Mouse (Mus musculus) naive thymus-derived CD4-positive, alpha-beta T cell, adult 2 months (primary cell): Measurements from ENCODE around the gene C1qtnf4.
"Not testable (repeated sequence)": the region's sequence is repeated elsewhere in the genome, so short reads cannot be mapped to it uniquely, and the experiment has no call there.

Source experiments
- DNase-seq: peaks from one replicate; pipeline ENCODE4 v3.0.0-alpha.2; 2011; ENCODE audit warnings: low read depth

Gene C1qtnf4

DNA sequence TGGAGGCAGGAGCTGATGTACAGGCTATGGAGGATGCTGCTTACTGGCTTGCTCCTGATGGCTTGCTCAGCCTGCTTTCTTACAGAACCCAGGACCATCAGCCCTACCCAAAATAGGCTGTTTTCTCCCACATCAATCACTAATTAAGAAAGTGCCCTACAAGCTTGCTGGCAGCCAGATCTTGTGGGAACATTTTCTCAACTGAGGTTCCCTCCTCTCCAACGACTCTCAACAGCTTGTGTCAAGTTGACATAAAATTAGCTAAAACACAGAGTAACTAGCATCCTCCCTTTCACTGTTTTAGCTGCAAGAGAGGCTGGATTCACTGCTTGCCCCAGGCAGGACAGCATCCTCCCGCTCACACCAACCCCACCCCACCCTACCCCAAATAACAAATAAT, 3.8 kb upstream of the C1qtnf4 start:
- no peak for DNase-seq

DNA sequence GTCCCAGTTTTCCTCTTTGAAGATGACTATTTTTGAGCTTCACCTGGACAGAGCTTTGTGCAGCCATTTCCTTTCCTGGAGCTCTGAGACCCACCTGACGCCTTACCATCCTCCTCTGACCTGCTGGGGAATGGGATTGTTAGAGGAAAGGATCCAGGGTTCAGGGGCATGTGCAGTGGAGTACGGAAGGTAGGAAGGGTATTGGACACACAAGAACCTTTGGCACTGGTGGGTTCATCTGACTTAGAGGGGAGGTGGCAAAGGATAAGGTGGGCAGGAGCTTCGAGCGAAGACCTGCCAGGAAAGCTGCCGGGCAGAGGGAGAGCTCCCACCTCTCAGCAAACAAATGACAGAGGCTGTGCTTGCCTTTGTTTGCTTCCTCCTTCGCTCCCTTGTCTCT, 776 bp downstream of the C1qtnf4 start:
- DNase-seq, result no peak

DNA sequence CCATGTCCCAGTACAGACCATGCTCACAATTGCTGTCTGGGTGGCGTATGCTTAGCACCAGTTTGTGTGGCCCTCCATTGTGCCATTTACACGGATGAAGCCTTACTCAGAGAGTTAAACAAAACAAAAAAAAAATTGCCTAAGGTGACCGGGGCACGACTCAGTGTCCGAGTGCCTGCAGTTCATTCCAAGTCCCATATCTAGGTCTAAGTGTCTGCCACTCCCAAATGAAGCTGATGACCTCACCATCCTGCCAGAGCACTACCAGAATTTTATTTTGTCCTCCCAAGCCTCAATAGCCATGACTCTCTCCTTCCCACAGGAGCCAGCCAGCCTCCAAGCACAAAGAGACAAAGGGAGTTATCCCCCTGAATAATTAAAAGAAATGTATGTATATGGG, 2.0 kb downstream of the C1qtnf4 start:
- DNase-seq, result no peak

DNA sequence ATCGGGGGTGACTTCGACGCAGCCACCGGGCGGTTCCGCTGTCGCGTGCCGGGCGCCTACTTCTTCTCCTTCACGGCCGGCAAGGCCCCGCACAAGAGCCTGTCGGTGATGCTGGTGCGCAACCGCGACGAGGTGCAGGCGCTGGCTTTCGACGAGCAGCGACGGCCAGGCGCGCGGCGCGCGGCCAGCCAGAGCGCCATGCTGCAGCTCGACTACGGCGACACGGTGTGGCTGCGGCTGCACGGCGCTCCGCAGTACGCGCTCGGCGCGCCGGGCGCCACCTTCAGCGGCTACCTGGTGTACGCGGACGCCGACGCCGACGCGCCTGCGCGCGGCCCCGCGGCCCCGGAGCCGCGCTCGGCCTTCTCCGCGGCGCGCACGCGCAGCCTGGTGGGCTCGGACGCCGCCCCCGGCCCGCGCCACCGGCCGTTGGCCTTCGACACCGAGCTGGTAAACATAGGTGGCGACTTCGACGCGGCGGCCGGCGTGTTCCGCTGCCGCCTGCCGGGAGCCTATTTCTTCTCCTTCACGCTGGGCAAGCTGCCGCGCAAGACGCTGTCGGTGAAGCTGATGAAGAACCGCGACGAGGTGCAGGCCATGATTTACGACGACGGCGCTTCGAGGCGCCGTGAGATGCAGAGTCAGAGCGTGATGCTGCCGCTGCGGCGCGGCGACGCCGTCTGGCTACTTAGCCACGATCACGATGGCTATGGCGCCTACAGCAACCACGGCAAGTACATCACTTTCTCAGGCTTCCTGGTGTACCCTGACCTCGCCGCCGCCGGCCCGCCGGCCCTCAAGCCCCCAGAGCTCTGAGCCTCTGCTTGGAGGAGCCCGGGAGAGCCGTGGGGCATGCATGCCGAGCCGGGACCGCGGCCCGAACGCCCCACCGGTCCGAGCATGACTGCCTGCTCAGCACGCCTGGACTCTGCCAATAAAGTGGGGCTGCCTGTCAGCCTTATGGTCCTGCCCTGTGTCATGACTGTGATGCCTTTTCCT, 4.2 kb downstream of the C1qtnf4 start:
- DNase-seq, result peak; percentile 72

DNA sequence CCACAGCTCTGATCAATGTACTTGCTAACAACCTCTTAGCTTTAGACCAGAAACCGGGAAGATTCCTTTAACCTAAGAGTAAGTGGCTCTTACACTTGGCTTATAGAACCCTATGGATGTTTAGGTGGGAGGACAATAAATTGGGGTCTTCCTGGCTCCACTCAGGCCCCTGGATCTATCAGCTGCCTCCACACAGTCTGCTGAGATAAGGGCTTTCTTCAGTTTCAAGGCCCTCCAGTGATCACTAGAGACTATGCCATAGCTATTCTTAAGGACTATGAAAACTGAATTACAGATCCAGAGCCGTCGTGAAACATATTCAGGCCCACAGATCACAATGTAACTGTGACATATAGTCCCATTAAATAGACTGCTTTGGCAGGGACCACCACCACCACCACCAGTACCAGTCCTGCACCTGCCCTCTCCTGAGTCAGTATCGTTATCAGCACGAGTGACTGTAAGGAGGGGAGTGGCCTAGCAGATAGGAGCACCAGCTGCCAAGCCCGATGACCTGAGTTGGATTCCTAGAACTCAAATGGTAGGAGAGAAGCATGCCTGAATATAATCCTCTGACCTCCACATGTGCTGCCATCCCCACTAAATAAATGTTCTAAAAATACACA, 8.1 kb downstream of the C1qtnf4 start:
- no peak for DNase-seq

DNA sequence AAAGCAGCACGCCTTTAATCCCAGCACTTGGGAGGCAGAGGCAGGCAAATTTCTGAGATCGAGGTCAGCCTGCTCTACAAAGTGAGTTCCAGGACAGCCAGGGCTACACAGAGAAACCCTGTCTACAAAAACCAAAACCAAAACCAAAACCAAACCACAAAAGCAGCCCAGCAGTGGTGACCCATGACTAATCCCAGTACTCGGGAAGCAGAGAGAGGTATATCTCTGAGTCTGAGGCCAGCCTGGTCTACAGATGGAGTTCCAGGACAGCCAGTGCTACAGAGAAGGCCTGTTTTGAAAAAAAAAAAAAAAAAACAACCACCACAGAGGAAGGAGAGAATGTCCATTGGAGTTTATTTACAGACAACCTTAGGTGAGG, 8.6 kb downstream of the C1qtnf4 start:
- DNase-seq, result not testable (repeated sequence)

DNA sequence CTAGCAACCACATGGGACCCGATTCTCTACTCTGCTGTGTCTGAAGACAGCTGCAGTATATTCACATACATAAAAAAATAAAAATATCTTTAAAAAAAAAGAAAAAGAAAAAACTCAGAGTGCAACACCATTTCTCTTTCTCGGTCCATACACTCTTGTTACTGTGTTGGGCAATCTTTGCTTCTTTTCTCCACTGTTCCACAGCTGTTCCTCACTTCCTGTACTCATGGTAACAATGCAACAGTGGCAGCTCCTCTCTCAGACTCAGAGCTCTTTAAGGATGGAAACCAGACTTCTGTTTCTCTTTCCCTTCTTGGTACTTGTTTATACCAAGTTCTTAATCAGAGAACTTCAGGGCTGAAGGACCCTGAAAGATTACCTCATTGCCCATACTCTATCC, 17.7 kb downstream of the C1qtnf4 start:
- peak; percentile 32 for DNase-seq

DNA sequence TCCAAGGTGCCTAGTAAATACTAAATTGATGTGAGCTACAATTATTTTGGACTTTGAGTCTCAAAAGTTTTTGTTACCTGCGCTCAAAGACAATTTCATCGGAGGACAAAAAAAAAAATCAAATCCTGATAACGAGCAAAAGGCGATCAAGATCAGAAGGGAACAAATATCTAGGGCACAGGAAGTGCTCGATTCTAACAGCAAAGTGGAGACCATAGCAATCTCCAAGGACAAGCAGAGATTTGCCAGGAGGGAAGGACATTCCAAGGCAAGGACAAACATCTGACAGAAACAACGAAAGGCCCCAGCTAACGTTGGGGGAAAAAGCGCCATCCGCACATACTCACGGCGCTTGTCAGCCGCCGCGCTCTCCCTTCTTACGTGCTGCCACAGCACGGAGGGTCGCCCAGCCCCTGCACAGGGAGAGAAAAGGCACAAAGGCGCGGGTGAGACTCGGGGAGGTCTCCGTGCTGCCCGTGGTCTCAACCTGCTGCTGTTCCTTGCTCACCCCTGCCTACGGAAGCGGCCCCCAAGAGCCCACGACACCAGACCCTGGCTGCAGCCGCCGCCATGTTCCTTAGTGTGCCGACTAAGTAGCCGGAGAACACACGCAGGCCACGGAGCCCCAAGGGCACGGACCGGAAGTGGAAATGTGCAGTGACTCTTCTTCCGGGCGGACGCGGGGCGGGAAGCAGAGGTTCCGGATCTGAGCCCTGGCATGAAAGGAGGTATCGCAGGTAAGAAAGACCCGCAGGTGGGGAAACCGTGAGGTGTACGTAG, 18.6 kb downstream of the C1qtnf4 start, which contains the start of the genes Kbtbd4 and Ndufs3:
Gene Kbtbd4, plus strand, starts transcription at position 665 of the 780 bp plus-strand sequence.
Gene Ndufs3, minus strand, starts transcription at position 752 of the 780 bp plus-strand sequence.
- peak; percentile 93 for DNase-seq

DNA sequence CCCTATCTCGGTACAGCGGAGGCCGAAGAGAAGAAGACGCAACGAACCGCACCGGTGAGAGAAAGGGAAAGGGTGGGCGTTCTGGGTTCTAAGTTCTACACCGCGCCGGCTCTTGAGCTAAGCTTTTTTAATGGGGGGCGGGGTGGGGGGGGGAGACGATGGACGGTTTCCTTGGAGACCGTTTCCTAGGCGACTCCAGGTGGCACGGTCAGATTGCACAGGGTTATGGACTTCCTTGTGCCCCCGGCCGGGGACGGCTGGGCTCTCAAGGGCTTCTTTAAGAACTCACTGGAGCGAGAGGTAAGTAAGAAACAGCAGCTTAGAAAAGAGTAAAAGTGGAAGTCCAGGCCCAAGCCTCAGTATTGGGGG, 19.2 kb downstream of the C1qtnf4 start:
- no peak for DNase-seq

DNA sequence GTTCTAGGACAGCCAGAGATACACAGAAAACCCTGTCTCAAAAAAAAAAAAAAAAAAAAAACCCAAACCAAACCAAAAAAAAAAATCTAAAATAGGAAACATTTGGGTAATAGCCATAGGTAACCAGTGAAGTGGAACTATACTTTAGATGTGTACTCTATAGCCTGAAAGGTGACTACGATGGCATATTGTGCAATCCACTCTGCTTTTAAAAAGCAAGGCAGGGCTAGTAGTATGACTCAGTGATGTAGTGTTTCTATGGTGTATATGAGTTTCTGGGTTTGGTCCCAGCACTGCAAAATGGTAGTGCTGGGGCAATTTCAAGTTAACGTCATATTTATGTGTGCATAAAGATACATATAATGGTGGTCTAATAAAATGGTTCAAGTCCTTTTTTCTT, 21.1 kb downstream of the C1qtnf4 start:
- DNase-seq, result no peak

DNA sequence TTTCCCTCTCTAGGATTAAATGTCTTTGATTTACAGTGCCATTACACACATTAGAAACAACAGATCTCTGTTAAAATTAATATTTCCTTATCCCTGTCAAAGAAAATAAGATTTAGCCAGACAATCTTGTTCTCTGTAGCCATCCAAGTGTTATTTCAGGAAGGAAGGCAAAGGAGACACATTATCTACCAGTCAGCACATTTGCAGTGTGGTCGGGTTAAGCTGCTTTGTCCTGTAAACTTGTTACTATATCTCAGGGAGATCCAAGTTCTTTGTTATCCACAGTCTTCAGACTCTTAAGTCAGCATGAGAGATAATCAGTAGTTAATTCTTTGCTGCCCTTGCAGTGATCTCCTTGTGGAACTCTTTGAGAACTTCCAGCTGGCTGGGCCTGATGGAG, 25.2 kb downstream of the C1qtnf4 start:
- DNase-seq, result no peak

DNA sequence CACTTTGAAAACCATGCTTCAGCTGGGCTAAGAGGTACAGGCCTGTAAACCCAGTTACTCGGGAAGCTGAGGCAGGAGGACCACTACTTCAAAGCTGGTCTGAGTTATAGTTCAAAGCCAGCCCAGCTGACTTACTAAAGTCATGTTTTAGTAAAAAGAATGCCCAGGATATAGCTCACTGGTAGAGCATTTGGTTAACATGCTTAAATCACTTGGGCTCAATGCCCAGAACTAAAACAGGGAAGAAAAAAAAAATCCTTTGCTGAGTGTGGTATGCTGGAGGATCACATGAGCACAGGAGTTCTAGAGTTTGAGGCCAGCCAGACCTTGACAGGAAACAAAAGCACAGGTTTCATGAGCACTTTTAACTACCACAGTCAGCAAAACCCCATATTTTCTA, 26.0 kb downstream of the C1qtnf4 start:
- DNase-seq, result no peak

DNA sequence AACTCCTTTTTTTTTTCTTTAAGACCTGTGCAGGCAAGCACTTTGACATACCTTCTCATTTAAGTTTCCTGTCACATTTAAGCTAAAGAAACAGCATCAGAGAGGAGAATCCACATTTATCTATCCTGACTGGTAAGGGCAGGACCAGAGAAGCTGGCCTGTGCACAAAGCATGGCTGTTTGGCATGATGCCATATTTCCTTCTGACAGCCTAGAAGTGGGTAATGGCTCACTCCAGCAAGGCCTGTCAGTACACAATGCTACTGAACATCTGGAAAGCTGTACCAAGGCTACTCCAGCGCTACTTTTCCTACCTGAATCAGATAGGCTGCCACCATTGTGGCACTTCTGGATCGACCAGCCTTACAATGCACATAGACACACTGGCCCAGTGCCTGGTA, 28.0 kb downstream of the C1qtnf4 start:
- DNase-seq, result no peak

DNA sequence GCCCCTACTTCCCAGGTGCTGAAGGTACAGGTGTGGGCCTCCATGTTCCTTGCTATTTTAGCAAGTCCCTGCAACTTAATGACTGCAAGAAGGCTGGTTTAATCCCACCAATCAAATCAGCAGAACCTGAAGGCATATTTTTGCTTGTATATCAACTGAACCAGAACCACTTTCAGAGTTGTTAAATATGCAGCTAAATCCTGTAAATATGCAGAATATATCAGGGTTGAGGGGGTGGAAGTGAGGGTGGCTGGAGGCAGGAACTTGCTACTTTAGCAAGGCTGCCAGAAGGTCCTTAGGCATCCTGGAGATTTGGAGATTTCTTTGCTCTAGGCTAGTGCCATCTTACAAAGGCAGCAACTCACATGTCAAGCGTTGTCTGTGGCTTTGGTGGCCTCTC, 29.9 kb downstream of the C1qtnf4 start:
- DNase-seq, result no peak

DNA sequence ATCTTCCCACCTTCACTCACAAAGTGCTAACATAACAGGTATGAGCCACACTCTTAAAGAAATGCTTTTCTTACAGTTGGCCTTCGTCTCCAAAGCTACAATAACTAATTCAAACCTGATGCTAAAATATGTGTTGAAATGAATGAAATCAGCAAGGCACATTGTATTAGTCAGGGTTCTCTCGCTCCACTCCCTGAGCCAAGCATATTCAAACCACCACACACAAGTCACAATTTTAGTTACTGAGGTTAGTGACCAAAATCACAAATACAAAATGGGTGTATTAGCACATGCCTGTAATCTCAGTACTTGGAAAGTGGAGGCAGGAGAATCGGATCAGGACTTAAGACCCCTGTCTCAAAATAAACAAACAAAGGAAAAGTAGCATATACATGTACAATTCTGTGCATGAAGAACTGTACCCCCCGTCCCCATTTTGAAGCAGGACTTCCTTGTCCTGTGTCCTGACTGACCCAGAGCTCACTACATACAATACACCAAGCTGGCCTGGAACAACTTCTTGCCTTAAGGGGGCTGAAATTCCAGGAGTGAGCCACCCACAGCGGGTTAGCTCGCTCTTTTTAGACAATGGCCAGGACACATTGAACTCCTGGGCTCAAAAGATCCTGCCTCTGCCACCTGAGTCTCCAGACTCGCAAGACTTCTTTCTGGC, 31.0 kb downstream of the C1qtnf4 start:
- DNase-seq, result no peak

DNA sequence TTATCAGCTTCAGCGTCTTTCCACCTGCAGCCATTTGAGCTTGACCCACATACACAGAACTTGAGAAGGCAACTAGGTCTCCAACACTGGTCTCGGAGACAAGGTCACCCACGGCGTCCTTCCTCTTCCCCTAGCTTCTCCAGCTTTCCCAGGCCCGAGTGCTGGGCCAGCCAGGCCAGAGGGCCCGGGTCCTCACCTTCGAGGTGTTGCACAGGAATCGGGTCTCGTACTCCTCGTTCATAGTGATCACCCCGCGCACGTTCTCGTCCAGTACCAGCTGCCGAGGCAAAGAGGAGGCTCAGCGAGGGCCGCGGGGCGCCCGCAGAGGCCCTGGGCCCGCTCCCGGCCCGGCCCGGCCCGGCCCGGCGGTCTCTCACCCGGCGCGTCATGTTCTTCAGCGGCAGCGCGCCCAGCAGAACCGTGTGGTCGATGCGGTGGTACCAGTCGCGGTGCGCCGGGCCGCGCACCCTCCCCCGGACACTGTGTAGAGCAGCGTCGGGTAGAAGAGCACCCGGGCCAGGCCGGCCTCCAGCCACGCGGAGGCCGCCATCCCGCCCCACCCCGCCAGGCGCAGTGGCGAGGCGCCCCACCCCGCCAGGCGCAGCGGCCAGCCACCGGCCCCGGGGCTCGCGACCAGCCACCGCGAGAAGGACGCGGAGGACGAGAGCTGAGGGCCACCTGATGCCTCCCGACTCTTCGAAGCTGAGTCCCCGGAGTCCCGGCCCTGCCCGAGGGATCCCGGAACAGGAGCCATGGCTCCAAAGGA, 31.8 kb downstream of the C1qtnf4 start:
- peak; percentile 73 for DNase-seq

DNA sequence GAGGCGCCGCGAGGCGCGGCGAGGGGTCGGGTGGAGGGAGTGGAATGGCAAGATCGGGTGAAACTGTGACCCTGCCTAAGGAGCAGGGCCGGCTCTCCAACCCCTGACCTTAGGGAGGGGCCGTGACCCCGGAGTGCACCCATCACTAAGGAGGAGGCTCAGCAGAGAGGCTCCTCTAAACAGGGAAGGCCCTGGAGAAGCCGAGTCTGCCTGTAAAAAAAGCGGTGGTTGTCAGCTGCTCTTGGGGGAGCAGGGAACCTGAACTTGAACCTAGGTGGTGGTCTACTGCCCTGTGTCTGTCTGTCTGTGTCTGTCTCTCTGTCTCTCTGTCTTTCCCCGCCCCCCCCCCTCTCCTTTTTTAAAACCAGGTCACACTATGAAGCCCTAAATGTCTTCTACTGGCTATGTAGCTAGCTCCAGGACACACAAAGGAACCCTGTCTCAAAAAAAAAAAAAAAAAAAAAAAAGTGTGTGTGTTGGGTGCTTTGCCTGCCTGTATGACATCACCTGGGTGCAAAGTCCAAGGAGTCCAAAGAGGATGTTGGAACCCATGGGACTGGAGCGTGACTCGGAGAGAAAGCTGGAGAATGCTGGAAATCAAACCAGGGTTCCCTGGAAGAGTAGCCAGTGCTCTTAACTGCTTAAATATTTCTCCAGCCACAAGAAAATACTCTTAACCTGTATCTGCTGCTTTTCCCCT, 32.5 kb downstream of the C1qtnf4 start:
- peak; percentile 74 for DNase-seq

DNA sequence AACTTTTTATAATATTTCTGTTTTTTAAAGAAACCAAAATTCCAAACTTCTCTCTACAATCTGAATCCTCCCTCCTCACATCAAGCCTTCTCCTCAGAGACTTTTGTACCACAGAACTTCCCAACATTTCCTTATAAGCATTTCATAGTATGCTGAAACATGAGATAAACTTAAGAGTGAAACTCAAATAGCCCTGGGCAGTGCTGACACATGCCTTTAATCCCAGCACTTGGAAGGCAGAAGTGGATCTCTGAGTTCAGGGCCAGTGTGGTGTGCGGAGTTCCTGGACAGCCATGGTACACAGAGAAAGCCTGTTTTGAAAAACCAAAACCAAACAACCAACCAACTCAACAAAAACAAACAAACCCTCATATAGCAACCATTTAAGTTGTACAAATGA, 35.5 kb downstream of the C1qtnf4 start:
- no peak for DNase-seq

DNA sequence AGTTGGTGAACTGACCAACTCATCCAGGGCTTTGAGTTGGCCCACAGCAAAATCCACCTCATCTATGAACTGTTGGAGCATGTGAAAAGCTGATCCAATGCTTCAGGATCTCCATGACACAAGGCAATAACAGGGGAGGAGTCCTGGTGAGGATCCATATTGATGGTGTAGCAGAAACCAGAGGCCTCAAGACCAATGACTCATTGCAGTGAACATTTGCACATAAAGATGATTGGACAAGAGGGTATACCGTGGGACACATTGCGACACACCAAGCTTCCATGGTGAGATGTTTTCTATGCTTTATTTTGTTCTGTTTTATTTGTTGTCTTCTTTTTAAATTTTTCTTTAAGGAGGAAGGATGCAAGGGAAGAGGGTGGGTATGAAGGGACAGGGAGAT, 37.0 kb downstream of the C1qtnf4 start:
- no peak for DNase-seq

DNA sequence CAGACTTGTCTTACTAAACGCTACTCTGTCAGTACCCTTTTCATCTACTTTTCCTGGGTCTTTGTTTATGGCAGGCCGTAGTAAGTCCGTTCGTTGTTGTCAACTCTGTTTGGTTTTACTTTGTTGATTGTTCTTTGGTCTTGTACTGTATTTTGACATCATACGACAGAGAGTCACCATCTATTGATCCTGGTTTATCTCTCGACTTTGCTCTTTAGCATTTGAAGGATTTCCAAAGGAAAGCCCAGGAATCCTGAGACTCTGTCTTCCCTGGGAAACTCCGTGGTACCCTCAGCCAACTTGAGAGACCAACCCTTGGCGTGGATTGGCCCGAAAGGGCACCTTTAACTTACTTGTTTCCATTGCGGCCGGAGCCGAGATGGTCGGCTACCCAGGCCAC, 42.9 kb downstream of the C1qtnf4 start:
- no peak for DNase-seq

DNA sequence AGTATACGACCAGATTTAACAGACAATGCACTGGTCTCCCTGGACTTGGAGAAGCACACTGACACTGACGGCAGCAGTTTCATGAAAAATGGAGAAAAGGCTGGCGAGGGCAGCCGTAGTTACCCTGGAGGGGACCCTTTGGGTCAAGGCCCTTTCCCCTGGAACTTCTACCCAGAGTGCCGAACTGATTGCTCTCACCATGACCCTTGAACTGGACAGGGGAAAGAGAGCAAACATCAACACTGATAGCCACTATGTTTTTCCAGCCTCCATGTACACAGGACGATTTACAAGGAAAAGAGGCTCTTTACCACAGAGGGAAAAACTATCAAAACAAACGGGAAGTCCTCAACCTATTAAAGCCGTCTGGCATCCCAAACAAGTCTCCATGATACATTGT, 46.2 kb downstream of the C1qtnf4 start:
- no peak for DNase-seq
